Mouse (Mus musculus) MEL (cell line): Measurements from ENCODE around the gene Ror2. TPM values are rescaled to one million over a fixed set of nuclear protein-coding genes. Genes with fewer than 3 reads are reported as not detected.

Experiments
- DNase-seq: peaks from one replicate; pipeline ENCODE4 v3.0.0; 2011; ENCODE audit warnings: low read depth, low spot score
- H3K27ac ChIP-seq: 2 replicates; pipeline ENCODE4 v1.5.1; 2012; ENCODE audit warnings: low read depth, mild to moderate bottlenecking, control low read depth, low read length, moderate library complexity; ENCODE audit not compliant: control insufficient read depth
- H3K27me3 ChIP-seq, 2 experiments: fragments of 150-350 bp in 1 of 2; sonication (generic) in 1 of 2; 2 replicates each; pipeline ENCODE4 v1.6.1; 2012; ENCODE audit warnings: low read length in 2 of 2, mild to moderate bottlenecking in 2 of 2, improper control_type of control experiment in 1 of 2, moderate library complexity in 1 of 2; ENCODE audit not compliant: insufficient read depth in 2 of 2, control insufficient read depth in 1 of 2
- H3K36me3 ChIP-seq, 2 experiments: 2 replicates each; pipeline ENCODE4 v1.6.1; 2012 to 2014; ENCODE audit warnings: low read length in 2 of 2, improper control_type of control experiment in 1 of 2, inconsistent platforms in 1 of 2, mild to moderate bottlenecking in 1 of 2; ENCODE audit not compliant: insufficient read depth in 2 of 2, control insufficient read depth in 1 of 2
- H3K4me1 ChIP-seq, 2 experiments: fragments of 150-350 bp in 1 of 2; sonication (generic) in 1 of 2; 2 replicates each; pipeline ENCODE4 v1.6.1; 2012; ENCODE audit warnings: low read length in 2 of 2, improper control_type of control experiment in 1 of 2, mild to moderate bottlenecking in 1 of 2; ENCODE audit not compliant: insufficient read depth in 2 of 2, control insufficient read depth in 1 of 2
- H3K4me3 ChIP-seq, 2 experiments: fragments of 150-350 bp in 1 of 2; sonication (generic) in 1 of 2; 2 replicates each; pipeline ENCODE4 v1.5.1; 2012; ENCODE audit warnings: low read depth in 2 of 2, low read length in 2 of 2, mild to moderate bottlenecking in 2 of 2, moderate library complexity in 2 of 2, control low read depth in 1 of 2, improper control_type of control experiment in 1 of 2; ENCODE audit not compliant: control insufficient read depth in 1 of 2, insufficient read depth in 1 of 2
- H3K79me2 ChIP-seq: 2 replicates; pipeline ENCODE4 v1.6.1; 2012; ENCODE audit warnings: mild to moderate bottlenecking, low read length, moderate library complexity; ENCODE audit not compliant: control insufficient read depth, poor library complexity, insufficient read depth
- H3K9ac ChIP-seq: 2 replicates; pipeline ENCODE4 v1.6.1; 2012; ENCODE audit warnings: low read depth, mild to moderate bottlenecking, control low read depth, low read length, moderate library complexity; ENCODE audit not compliant: control insufficient read depth, poor library complexity, severe bottlenecking
- H3K9me3 ChIP-seq: fragments of 150-350 bp; sonication (generic); replicated peaks from 2 replicates; pipeline ENCODE4 v1.6.1; 2012; ENCODE audit warnings: mild to moderate bottlenecking, low read length, improper control_type of control experiment, moderate library complexity; ENCODE audit not compliant: insufficient read depth
- CHD2 ChIP-seq: IDR thresholded peaks from 2 replicates; pipeline ENCODE4 v1.6.1; 2011; ENCODE audit warnings: low read length, improper control_type of control experiment
- E2F4 ChIP-seq: IDR thresholded peaks from 2 replicates; pipeline ENCODE4 v1.6.1; 2011; ENCODE audit warnings: low read depth, low read length, improper control_type of control experiment, borderline replicate concordance
- ETS1 ChIP-seq: IDR thresholded peaks from 2 replicates; pipeline ENCODE4 v1.6.1; 2012; ENCODE audit warnings: low read depth, mild to moderate bottlenecking, inconsistent platforms, low read length, improper control_type of control experiment, moderate library complexity
- GABPA ChIP-seq: IDR thresholded peaks from 2 replicates; pipeline ENCODE4 v1.6.1; 2012; ENCODE audit warnings: low read depth, mild to moderate bottlenecking, inconsistent platforms, low read length, improper control_type of control experiment, moderate library complexity
- HCFC1 ChIP-seq: IDR thresholded peaks from 2 replicates; pipeline ENCODE4 v1.6.1; 2012; ENCODE audit warnings: low read depth, mild to moderate bottlenecking, inconsistent platforms, low read length, improper control_type of control experiment, moderate library complexity
- JUND ChIP-seq: IDR thresholded peaks from 2 replicates; pipeline ENCODE4 v1.6.1; 2011; ENCODE audit warnings: low read depth, mild to moderate bottlenecking, improper control_type of control experiment, low read length
- KAT2A ChIP-seq: conservative IDR thresholded peaks from 2 replicates; pipeline ENCODE4 v1.6.1; 2012; ENCODE audit warnings: low read depth, low read length, improper control_type of control experiment, inconsistent platforms
- MAFK ChIP-seq: IDR thresholded peaks from 2 replicates; pipeline ENCODE4 v1.6.1; 2011; ENCODE audit warnings: low read depth, mild to moderate bottlenecking, low read length, improper control_type of control experiment, borderline replicate concordance
- MAX ChIP-seq: IDR thresholded peaks from 2 replicates; pipeline ENCODE4 v1.6.1; 2011; ENCODE audit warnings: low read length, improper control_type of control experiment
- MAZ ChIP-seq: IDR thresholded peaks from 2 replicates; pipeline ENCODE4 v1.6.1; 2012; ENCODE audit warnings: low read depth, mild to moderate bottlenecking, inconsistent platforms, low read length, improper control_type of control experiment
- MYB ChIP-seq: IDR thresholded peaks from 2 replicates; pipeline ENCODE4 v1.6.1; 2011; ENCODE audit warnings: mild to moderate bottlenecking, low read depth, low read length, improper control_type of control experiment
- NRF1 ChIP-seq: IDR thresholded peaks from 2 replicates; pipeline ENCODE4 v1.6.1; 2014; ENCODE audit warnings: low read depth, mild to moderate bottlenecking, inconsistent platforms, low read length, improper control_type of control experiment, moderate library complexity; ENCODE audit not compliant: poor library complexity, insufficient read depth, severe bottlenecking
- POLR2A ChIP-seq, 2 experiments: IDR thresholded peaks; 2 replicates each; pipeline ENCODE4 v1.6.1; 2011 to 2012; ENCODE audit warnings: low read length in 2 of 2, mild to moderate bottlenecking in 2 of 2, control low read depth in 1 of 2, improper control_type of control experiment in 1 of 2, low read depth in 1 of 2, moderate library complexity in 1 of 2; ENCODE audit not compliant: control insufficient read depth in 1 of 2, insufficient read depth in 1 of 2, poor library complexity in 1 of 2
- POLR2AphosphoS2 ChIP-seq: IDR thresholded peaks from 2 replicates; pipeline ENCODE4 v1.6.1; 2011; ENCODE audit warnings: low read length, improper control_type of control experiment
- RAD21 ChIP-seq: IDR thresholded peaks from 2 replicates; pipeline ENCODE4 v1.6.1; 2011; ENCODE audit warnings: mild to moderate bottlenecking, low read depth, low read length, improper control_type of control experiment
- SIN3A ChIP-seq: IDR thresholded peaks from 2 replicates; pipeline ENCODE4 v1.6.1; 2012; ENCODE audit warnings: low read length, improper control_type of control experiment, inconsistent platforms
- TBP ChIP-seq: IDR thresholded peaks from 2 replicates; pipeline ENCODE4 v1.8.0; 2011; ENCODE audit warnings: low read depth, low read length, improper control_type of control experiment
- TCF12 ChIP-seq: IDR thresholded peaks from 2 replicates; pipeline ENCODE4 v1.6.1; 2014; ENCODE audit warnings: low read depth, mild to moderate bottlenecking, inconsistent platforms, low read length, improper control_type of control experiment, moderate library complexity
- UBTF ChIP-seq: IDR thresholded peaks from 2 replicates; pipeline ENCODE4 v1.6.1; 2012; ENCODE audit warnings: low read depth, mild to moderate bottlenecking, inconsistent platforms, low read length, improper control_type of control experiment, moderate library complexity, borderline replicate concordance; ENCODE audit not compliant: insufficient read depth
- polyA plus RNA-seq, 2 experiments: library from polyadenylated mRNA; stranded (reverse) in 1 of 2; unstranded in 1 of 2; fragments of >175 nt in 1 of 2; fragments of >200 nt in 1 of 2; gene quantifications; 2 replicates each; pipeline versions ENCODE4 v1.2.1 to v1.2.4; 2012; ENCODE audit warnings: low replicate concordance in 2 of 2, low read depth in 1 of 2; ENCODE audit not compliant: insufficient read length in 2 of 2, insufficient read depth in 1 of 2, missing spikeins in 1 of 2
- total RNA-seq: library from RNA; depleted of rRNA; stranded (reverse); fragments of 300-350 nt; gene quantifications from 2 replicates; pipeline ENCODE4 v1.2.3, GENCODE M21; 2012

The Ror2 gene
- total and polyA plus RNA-seq, 3 experiments: not detected

DNA sequence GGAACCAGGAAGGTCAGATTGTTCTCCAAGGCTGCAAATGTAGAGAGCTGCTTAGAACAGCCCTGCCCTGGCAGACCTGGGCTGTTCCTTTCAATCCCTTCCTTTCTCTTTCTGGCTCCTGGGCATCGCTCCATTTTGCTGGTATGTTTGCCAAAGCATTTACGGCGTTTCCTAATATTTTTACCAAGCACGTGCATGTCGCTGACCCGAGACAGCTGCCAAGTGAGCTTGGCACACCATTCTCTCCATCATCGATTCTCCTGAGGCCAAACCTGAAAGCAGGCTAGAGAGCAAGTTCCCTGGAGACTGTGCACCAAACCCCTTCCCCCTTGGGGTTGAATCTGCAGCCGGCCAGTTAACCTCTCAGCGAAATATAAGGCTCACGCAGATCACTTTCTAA is 143.7 kb downstream of the Ror2 start:
- Histone ChIP-seq H3K9me3 (no peaks in the 10 kb centered on the region), H3K9ac (no peak overlapping the region), H3K36me3 (no peaks in the 10 kb centered on the region), H3K4me3 (no peak overlapping the region), H3K27ac (no peak overlapping the region), H3K79me2 (no peaks in the 10 kb centered on the region), H3K4me1 (no peaks in the 10 kb centered on the region), H3K27me3 (no peaks in the 10 kb centered on the region)
- no peak for DNase-seq
- TF ChIP-seq MAX (no peak), JUND (no peak), TBP (no peak), E2F4 (no peak), GABPA (no peak), UBTF (no peak)

DNA sequence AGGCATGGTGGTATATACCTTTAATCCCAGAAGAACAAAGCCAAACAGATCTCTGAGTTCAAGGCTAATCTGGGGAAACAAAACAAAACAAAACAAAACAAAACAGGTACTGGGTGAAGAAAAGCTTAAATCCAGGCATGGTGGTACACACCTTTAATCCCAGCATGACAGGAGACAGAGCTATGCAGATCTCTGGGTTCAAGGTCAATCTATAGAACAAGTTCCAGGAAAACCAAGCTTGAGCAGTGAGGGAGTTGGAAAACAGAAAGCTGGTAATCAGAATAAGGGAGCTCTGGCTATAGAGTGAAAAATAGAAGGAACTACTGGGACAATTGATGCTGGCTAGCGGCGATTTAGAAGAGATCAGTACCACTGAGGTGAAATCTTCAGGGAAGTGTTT is 145.6 kb downstream of the Ror2 start:
- Histone ChIP-seq H3K9me3 (no peaks in the 10 kb centered on the region), H3K27me3 (no peaks in the 10 kb centered on the region), H3K4me3 (no peak overlapping the region)
- TF ChIP-seq POLR2AphosphoS2 (no peak), HCFC1 (no peak), KAT2A (no peak), ETS1 (no peak), MAX (no peak), MYB (no peak), MAFK (no peak), SIN3A (no peak), NRF1 (no peak), POLR2A (IDR thresholded peaks at IDR 0.05; ENCODE audit: control insufficient read depth in 1 of 2, insufficient read depth in 1 of 2, low read depth in 1 of 2, low read length in 2 of 2, poor library complexity in 1 of 2) (no peak), E2F4 (no peak), CHD2 (no peak), TCF12 (no peak), TBP (no peak), RAD21 (no peak), MAZ (no peak)
- TF ChIP-seq, all 39 proteins: peak for 0
- no peak for DNase-seq
- Histone ChIP-seq H3K79me2 (no peaks in the 10 kb centered on the region), H3K4me1 (no peaks in the 10 kb centered on the region), H3K9ac (no peak overlapping the region), H3K36me3 (no peaks in the 10 kb centered on the region), H3K27ac (no peak overlapping the region)
